Mouse (Mus musculus) midbrain, embryonic 16.5 days (tissue): Measurements from ENCODE around the gene Gm36079. TPM values are rescaled to one million over a fixed set of nuclear protein-coding genes. Genes with fewer than 3 reads are reported as not detected.
"Not testable (repeated sequence)": the region's sequence is repeated elsewhere in the genome, so short reads cannot be mapped to it uniquely, and the experiment has no call there.

Experiments
- ATAC-seq: fragments of 200-750 bp; cut with Nextera tagmentation; 2 replicates; pipeline ENCODE4 v1.8.0; 2017; ENCODE audit warnings: moderate TSS enrichment
- H3K27ac ChIP-seq: fragments of 300-500 bp; sonication (generic); 2 replicates; pipeline ENCODE4 v1.5.1; 2014; ENCODE audit warnings: mild to moderate bottlenecking, low read length, mixed read lengths
- H3K27me3 ChIP-seq: fragments of 300-500 bp; sonication (generic); 2 replicates; pipeline ENCODE4 v1.6.1; 2014; ENCODE audit warnings: low read depth, low read length, mixed read lengths; ENCODE audit not compliant: control insufficient read depth, insufficient read depth
- H3K36me3 ChIP-seq: fragments of 300-500 bp; sonication (generic); 2 replicates; pipeline ENCODE4 v1.6.1; 2014; ENCODE audit warnings: mild to moderate bottlenecking, low read length, moderate library complexity, mixed read lengths; ENCODE audit not compliant: control insufficient read depth, insufficient read depth
- H3K4me1 ChIP-seq: fragments of 300-500 bp; sonication (generic); 2 replicates; pipeline ENCODE4 v1.6.1; 2014; ENCODE audit warnings: mild to moderate bottlenecking, low read length, mixed read lengths; ENCODE audit not compliant: control insufficient read depth, insufficient read depth
- H3K4me2 ChIP-seq: fragments of 300-500 bp; sonication (generic); 2 replicates; pipeline ENCODE4 v1.6.1; 2014; ENCODE audit warnings: mild to moderate bottlenecking, low read length, mixed read lengths
- H3K4me3 ChIP-seq: fragments of 300-500 bp; sonication (generic); 2 replicates; pipeline ENCODE4 v1.5.1; 2014; ENCODE audit warnings: low read depth, mild to moderate bottlenecking, low read length, moderate library complexity, mixed read lengths
- H3K9ac ChIP-seq: fragments of 300-500 bp; sonication (generic); 2 replicates; pipeline ENCODE4 v1.6.1; 2014; ENCODE audit warnings: low read depth, low read length, mixed read lengths
- H3K9me3 ChIP-seq: fragments of 300-500 bp; sonication (generic); replicated peaks from 2 replicates; pipeline ENCODE4 v1.6.1; 2014; ENCODE audit warnings: mild to moderate bottlenecking, low read length, mixed read lengths; ENCODE audit not compliant: control insufficient read depth, poor library complexity, severe bottlenecking
- WGBS: fragments of 180-500 bp; shearing (Covaris S2); extraction: QIAGEN DNeasy Blood & Tissue Kit; methylation state at CpG from one replicate; pipeline ENCODE4 v1.1.7; 2014; 5-methylcytosine and 5-hydroxymethylcytosine counted together
- polyA plus RNA-seq: library from polyadenylated mRNA; unstranded; fragments of >200 nt; fragmentation: Nextera tagmentation; extraction: Ambion mirVana; gene quantifications from 2 replicates; pipeline ENCODE4 v1.2.1, GENCODE M21; 2015

Gene Gm36079
- polyA plus RNA-seq = not detected in 2 replicates

- not testable (repeated sequence) for H3K27me3 ChIP-seq, H3K9ac ChIP-seq, H3K9me3 ChIP-seq, H3K36me3 ChIP-seq, ATAC-seq, H3K4me2 ChIP-seq, H3K4me3 ChIP-seq, H3K4me1 ChIP-seq, H3K27ac ChIP-seq
- 0% methylated on average over 4 of the region's 17 CpGs for WGBS
Observed at GRCm38 (mm10) chr13:120026911-120027310, at the start of gene Gm36079. TSS of gene Gm36079 (minus strand) at chr13:120027011.

- not testable (repeated sequence) for ATAC-seq, H3K4me1 ChIP-seq, H3K4me2 ChIP-seq, H3K9ac ChIP-seq, H3K9me3 ChIP-seq, H3K27me3 ChIP-seq, H3K27ac ChIP-seq, H3K4me3 ChIP-seq, H3K36me3 ChIP-seq
- WGBS = no CpG with 5 or more reads among the region's 13 CpGs
Observed at GRCm38 (mm10) chr13:120070878-120071277, 44.1 kb upstream of the Gm36079 start.

- not testable (repeated sequence) for H3K9ac ChIP-seq, H3K36me3 ChIP-seq, H3K4me1 ChIP-seq, H3K27ac ChIP-seq, H3K4me2 ChIP-seq, H3K4me3 ChIP-seq, H3K9me3 ChIP-seq, H3K27me3 ChIP-seq
- ATAC-seq = peak; percentile 51; the same call in 1 of the 2 replicates
- no CpG with 5 or more reads among the region's 12 CpGs for WGBS
Observed at GRCm38 (mm10) chr13:120070012-120070598, 43.3 kb upstream of the Gm36079 start.

- not testable (repeated sequence) for H3K9ac ChIP-seq, H3K27me3 ChIP-seq, H3K4me3 ChIP-seq, H3K4me1 ChIP-seq, H3K4me2 ChIP-seq, H3K36me3 ChIP-seq, H3K9me3 ChIP-seq, H3K27ac ChIP-seq
- peak; percentile 77 for ATAC-seq
- no CpG with 5 or more reads among the region's 22 CpGs for WGBS
Observed at GRCm38 (mm10) chr13:120063439-120064089, 36.8 kb upstream of the Gm36079 start.

- not testable (repeated sequence) for H3K4me2 ChIP-seq, H3K9me3 ChIP-seq, H3K36me3 ChIP-seq, H3K27ac ChIP-seq, H3K4me1 ChIP-seq, ATAC-seq, H3K27me3 ChIP-seq, H3K4me3 ChIP-seq, H3K9ac ChIP-seq
- WGBS = no CpG with 5 or more reads among the region's 4 CpGs
Observed at GRCm38 (mm10) chr13:120062903-120063302, 36.1 kb upstream of the Gm36079 start.

- not testable (repeated sequence) for H3K4me2 ChIP-seq, ATAC-seq, H3K4me1 ChIP-seq, H3K27ac ChIP-seq, H3K9me3 ChIP-seq, H3K36me3 ChIP-seq, H3K9ac ChIP-seq, H3K4me3 ChIP-seq, H3K27me3 ChIP-seq
Observed at GRCm38 (mm10) chr13:120052085-120052484, 25.3 kb upstream of the Gm36079 start, which contains the start of gene Gm21188. TSS of gene Gm21188 (minus strand) at chr13:120052194.

- H3K9me3 ChIP-seq, H3K9ac ChIP-seq, H3K27me3 ChIP-seq, ATAC-seq, H3K4me3 ChIP-seq, H3K4me1 ChIP-seq, H3K4me2 ChIP-seq, H3K36me3 ChIP-seq, H3K27ac ChIP-seq: not testable (repeated sequence)
- WGBS = no CpG with 5 or more reads among the region's 5 CpGs
Observed at GRCm38 (mm10) chr13:120048608-120049007, 21.8 kb upstream of the Gm36079 start.

- not testable (repeated sequence) for H3K9ac ChIP-seq, H3K4me3 ChIP-seq, H3K27me3 ChIP-seq, H3K27ac ChIP-seq, H3K4me2 ChIP-seq, H3K4me1 ChIP-seq, ATAC-seq, H3K36me3 ChIP-seq, H3K9me3 ChIP-seq
- no CpG with 5 or more reads among the region's 2 CpGs for WGBS
Observed at GRCm38 (mm10) chr13:120048186-120048585, 21.4 kb upstream of the Gm36079 start.

GRCm38 (mm10) chr13:120046422-120047209, 19.8 kb upstream of the Gm36079 start:
- not testable (repeated sequence) for H3K9me3 ChIP-seq, H3K27me3 ChIP-seq, H3K27ac ChIP-seq, H3K9ac ChIP-seq, H3K4me1 ChIP-seq, H3K4me3 ChIP-seq, H3K36me3 ChIP-seq, ATAC-seq, H3K4me2 ChIP-seq
- 1% methylated on average over 14 of the region's 40 CpGs for WGBS
